Mouse (Mus musculus) kidney, adult 2 months (tissue): ENCODE results near the gene Ildr1. TPM values are rescaled to one million over a fixed set of nuclear protein-coding genes. Genes with fewer than 3 reads are reported as not detected.
A peak's percentile ranks its signal among the peaks of the same experiment; 100 is the strongest.

Experiments
- DNase-seq: peaks from one replicate; pipeline ENCODE4 v3.0.0; 2021
- H3K27ac ChIP-seq: fragments of 200-500 bp; 2 replicates; pipeline ENCODE4 v1.5.1; 2012; ENCODE audit warnings: low read depth, low read length, control low read depth, inconsistent platforms; ENCODE audit not compliant: insufficient read depth
- H3K27me3 ChIP-seq: fragments of 200-500 bp; replicated peaks from 2 replicates; pipeline ENCODE4 v1.6.1; 2012; ENCODE audit warnings: mild to moderate bottlenecking, moderate library complexity, low read length, inconsistent platforms; ENCODE audit not compliant: control insufficient read depth, insufficient read depth
- H3K36me3 ChIP-seq: fragments of 200-500 bp; 2 replicates; pipeline ENCODE4 v1.6.1; 2012; ENCODE audit warnings: mild to moderate bottlenecking, moderate library complexity, low read length, inconsistent platforms; ENCODE audit not compliant: control insufficient read depth, insufficient read depth
- H3K4me1 ChIP-seq: fragments of 200-500 bp; 2 replicates; pipeline ENCODE4 v1.6.1; 2011; ENCODE audit warnings: low read length; ENCODE audit not compliant: control insufficient read depth, insufficient read depth
- H3K4me3 ChIP-seq: fragments of 200-500 bp; 2 replicates; pipeline ENCODE4 v1.5.1; 2011; ENCODE audit warnings: mild to moderate bottlenecking, low read depth, low read length, control low read depth; ENCODE audit not compliant: insufficient read depth
- CTCF ChIP-seq: fragments of 200-500 bp; conservative IDR thresholded peaks from 2 replicates; pipeline ENCODE4 v1.5.1; 2011; ENCODE audit warnings: low read depth, mild to moderate bottlenecking, control low read depth, low read length, moderate library complexity, mixed read lengths; ENCODE audit not compliant: insufficient read depth, insufficient read length
- POLR2A ChIP-seq: fragments of 200-500 bp; IDR thresholded peaks from one replicate; pipeline ENCODE4 v1.6.1; 2011; ENCODE audit warnings: low read depth, low read length, control low read depth
- WGBS: fragments of 180-500 bp; shearing (Covaris S2); methylation state at CpG from one replicate; pipeline ENCODE4 v1.1.7; 2018; 5-methylcytosine and 5-hydroxymethylcytosine counted together
- polyA plus RNA-seq: library from polyadenylated mRNA; depleted of rRNA; stranded (reverse); fragments of >200 nt; gene quantifications from 2 replicates; pipeline ENCODE4 v1.2.3, GENCODE M21; 2012

The Ildr1 gene
- polyA plus RNA-seq, 1 experiment: 20.4 TPM

DNA sequence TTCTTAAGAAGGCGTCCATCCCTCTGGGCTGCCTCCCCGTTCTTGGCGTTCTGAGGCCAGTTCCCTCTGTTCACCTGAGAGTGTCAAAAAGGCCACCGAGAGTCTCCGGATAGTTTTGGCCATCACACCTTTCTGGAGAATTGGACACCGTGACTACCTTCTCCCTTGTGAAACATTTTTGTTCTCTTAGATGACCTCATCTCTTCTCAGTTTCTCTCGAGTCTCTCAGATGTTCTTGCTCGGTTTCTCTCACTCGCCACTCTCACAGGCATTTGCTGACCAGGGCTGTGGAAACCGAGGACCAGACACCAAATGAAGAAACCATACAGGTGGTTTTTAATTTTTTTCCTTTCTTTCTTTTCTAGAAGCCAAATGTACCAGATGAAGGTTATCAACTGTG, 32.4 kb upstream of the Ildr1 start:
- H3K27me3 ChIP-seq: no peaks in the 10 kb centered on the region
- no peak for DNase-seq
- no peak overlapping the region for H3K4me3 ChIP-seq
- no peaks in the 10 kb centered on the region for H3K36me3 ChIP-seq
- no peaks in the 10 kb centered on the region for H3K4me1 ChIP-seq
- TF ChIP-seq CTCF (no peak), POLR2A (no peak)
- H3K27ac ChIP-seq: no peak overlapping the region
- 76% methylated on average over 10 of the region's 10 CpGs for WGBS

DNA sequence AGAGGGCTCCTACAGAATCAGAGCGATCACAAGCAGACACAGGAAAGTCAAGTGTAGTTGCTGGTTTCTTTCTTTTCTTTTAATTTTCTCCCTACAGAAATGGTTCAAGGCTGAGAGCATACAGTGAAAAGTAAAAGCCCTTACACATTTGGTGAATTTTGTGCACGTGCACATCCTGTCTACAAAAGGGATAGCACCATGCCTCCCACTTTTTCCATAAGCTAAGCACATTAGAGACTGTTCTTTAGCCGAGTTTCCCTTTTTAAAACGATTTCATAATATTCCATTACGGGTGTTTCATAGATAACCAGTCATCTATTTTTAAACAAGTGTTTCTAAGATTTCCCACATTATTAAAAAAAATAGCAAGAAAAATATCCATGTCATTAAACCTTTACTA, 30.3 kb upstream of the Ildr1 start:
- WGBS: 83% methylated on average over 5 of the region's 5 CpGs
- no peak overlapping the region for H3K4me3 ChIP-seq

DNA sequence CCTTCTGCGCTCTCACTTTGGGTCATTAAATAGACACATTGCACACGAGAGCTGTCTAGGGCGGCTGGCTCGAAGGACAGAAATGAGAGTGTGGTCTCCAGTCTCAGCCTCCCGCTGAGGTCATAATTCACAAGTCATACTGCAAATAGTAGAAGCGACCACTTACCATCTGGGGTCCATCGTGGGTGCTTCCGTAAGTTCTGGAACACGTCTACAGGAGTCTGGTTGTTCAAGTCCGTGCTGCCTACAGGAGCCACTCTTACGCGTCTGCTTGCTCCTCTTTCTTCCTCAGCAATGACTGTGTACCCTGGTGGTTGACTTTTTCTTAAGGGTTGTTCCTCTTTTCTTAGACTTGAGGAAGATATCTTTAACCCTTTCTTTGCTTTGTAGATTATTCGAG, 28.0 kb upstream of the Ildr1 start, which contains the start of gene Cd86:
TSS of gene Cd86 (minus strand) at position 300 of the 400 bp plus-strand sequence.
- peak; percentile 12 for DNase-seq
- no peak for TF ChIP-seq CTCF
- TF ChIP-seq POLR2A: no peak
- WGBS: 45% methylated on average over 13 of the region's 13 CpGs
- Histone ChIP-seq H3K27ac (no peak within 1 kb of the TSS), H3K4me1 (no peaks in the 10 kb centered on the region), H3K27me3 (no peaks in the 10 kb centered on the region), H3K4me3 (no peak within 1 kb of the TSS), H3K36me3 (no peaks in the 10 kb centered on the region)

More for the DNA sequence above, 30.3 kb upstream of the Ildr1 start:
- Histone ChIP-seq H3K27me3 (no peaks in the 10 kb centered on the region), H3K27ac (no peak overlapping the region), H3K4me1 (no peaks in the 10 kb centered on the region), H3K36me3 (no peaks in the 10 kb centered on the region)
- TF ChIP-seq POLR2A (no peak), CTCF (no peak)
- DNase-seq: no peak

DNA sequence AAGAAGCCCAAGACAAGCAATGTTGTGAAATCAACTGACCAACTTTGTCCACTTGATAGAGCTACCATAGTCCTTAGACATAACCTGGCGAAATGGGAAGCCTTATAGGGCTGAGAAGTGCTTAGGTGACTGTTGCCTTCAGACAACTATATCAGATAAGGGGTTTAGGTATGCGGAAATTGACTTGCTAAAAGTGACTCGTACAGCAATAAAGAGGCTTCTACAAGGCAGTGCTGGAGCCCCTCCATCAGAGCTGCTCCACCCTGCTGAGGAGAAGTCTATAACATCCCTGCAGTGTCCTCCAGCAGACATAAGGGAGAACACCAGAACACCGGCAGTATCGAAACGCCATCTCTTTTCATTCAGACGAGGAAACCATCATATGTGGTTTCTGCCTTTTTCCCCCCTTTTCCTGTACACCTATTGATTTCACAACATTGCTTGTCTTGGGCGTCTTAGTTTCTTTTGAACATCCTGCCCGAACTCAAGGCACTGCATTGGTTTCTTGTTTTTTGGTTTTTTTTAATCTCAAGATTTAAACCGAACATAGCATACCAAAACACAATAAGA, 27.2 kb upstream of the Ildr1 start:
- no peak overlapping the region for H3K4me3 ChIP-seq
- TF ChIP-seq CTCF: no peak
- TF ChIP-seq POLR2A: no peak
- 91% methylated on average over 10 of the region's 10 CpGs for WGBS
- no peaks in the 10 kb centered on the region for H3K27me3 ChIP-seq
- no peak overlapping the region for H3K27ac ChIP-seq
- no peak for DNase-seq
- no peaks in the 10 kb centered on the region for H3K4me1 ChIP-seq
- no peaks in the 10 kb centered on the region for H3K36me3 ChIP-seq

DNA sequence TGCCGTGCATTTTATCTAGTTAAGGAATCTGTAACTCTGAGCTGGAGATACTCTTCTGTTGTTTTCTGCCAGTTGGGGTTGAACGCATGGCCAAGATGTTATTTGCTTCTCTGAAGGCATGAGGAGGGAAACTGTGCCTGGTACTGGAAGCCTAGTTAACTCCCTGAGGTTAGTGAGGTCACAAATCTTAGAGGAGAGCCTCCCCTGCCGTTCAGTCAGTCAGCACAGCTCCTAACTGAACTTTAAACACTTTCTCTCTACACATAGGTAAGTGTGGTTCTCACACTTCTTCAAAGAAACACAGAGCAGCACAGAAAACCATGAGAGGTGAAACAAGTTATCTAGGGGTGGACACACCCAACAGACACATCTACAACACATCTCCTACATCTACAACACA, 23.2 kb upstream of the Ildr1 start:
- WGBS: 86% methylated on average over 3 of the region's 3 CpGs
- no peak for DNase-seq
- no peak for TF ChIP-seq CTCF
- no peak for TF ChIP-seq POLR2A
- Histone ChIP-seq H3K36me3 (no peaks in the 10 kb centered on the region), H3K4me3 (no peak overlapping the region), H3K27me3 (no peaks in the 10 kb centered on the region), H3K4me1 (no peaks in the 10 kb centered on the region), H3K27ac (no peak overlapping the region)

DNA sequence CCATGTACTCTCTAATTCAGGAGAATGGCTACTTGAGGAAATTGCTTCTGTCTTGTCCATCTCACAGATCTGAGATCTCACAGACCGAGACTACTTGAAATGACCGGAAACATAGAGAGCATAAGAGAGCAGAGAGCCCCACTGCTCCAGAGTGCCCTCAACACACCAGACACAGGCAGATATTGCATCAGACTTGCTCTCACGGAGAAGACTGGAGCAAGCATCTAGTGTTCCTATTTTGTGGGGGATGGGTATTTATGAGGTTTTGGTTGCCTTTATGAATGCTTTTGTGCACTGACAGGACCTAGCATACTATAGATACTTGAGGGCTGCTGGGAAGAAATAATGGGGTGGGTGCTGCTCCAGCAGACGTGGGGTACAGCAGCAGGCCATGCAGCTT, 20.6 kb upstream of the Ildr1 start:
- H3K4me3 ChIP-seq: no peak overlapping the region
- WGBS: 84% methylated on average over 4 of the region's 4 CpGs
- H3K36me3 ChIP-seq: no peaks in the 10 kb centered on the region
- DNase-seq: no peak
- H3K27ac ChIP-seq: no peak overlapping the region
- H3K27me3 ChIP-seq: no peaks in the 10 kb centered on the region
- TF ChIP-seq CTCF: no peak
- H3K4me1 ChIP-seq: no peaks in the 10 kb centered on the region

DNA sequence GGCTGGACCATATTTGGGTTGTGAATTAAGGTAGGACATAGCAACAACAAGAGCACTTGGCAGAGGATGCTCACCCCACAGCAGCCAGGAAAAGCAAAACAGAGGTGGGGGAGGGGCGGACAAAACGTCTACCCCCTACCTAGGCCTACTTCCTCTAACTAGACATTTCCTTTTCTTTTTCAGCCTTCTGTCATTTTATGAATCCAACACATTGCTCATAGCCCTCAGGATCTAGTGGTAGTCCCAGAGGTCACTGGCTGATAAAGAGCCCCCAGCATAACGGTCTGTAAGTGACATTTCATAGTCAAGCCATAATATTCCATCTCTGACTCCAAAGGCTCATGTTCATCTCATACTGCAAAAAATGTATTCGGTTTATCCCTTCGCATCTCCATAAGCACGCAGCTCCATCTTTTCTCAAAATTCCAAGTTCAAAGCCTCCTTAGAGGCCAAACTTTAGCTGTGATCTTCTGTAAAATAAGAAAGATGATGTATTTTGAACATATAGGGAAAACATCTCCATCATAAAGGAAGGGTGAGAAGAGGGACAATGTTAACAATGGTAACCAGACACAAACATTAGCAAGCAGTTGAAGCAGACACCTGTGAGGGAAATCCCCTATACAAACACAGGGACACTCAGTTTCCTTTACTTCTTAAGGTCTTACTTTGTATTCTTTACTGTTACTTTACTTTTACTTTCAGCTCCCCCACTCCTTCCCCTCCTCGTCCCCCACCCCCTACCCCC, 19.1 kb upstream of the Ildr1 start:
- Histone ChIP-seq H3K4me3 (no peak overlapping the region), H3K36me3 (no peaks in the 10 kb centered on the region), H3K4me1 (no peaks in the 10 kb centered on the region), H3K27ac (no peak overlapping the region), H3K27me3 (no peaks in the 10 kb centered on the region)
- WGBS: 81% methylated on average over 7 of the region's 7 CpGs
- DNase-seq: no peak
- no peak for TF ChIP-seq CTCF
